Mouse (Mus musculus) erythroblast, embryonic 14.5 days (primary cell): Measurements from ENCODE around the gene Pi16. TPM values are rescaled to one million over a fixed set of nuclear protein-coding genes. Genes with fewer than 3 reads are reported as not detected.

ENCODE experiments used
- H3K27me3 ChIP-seq: 2 replicates; pipeline ENCODE4 v1.6.1; 2012; ENCODE audit warnings: inconsistent platforms; ENCODE audit not compliant: control insufficient read depth
- H3K36me3 ChIP-seq: 2 replicates; pipeline ENCODE4 v1.6.1; 2012; ENCODE audit warnings: mild to moderate bottlenecking, inconsistent platforms; ENCODE audit not compliant: control insufficient read depth
- H3K4me1 ChIP-seq: 2 replicates; pipeline ENCODE4 v1.6.1; 2012; ENCODE audit warnings: inconsistent platforms; ENCODE audit not compliant: control insufficient read depth
- H3K4me3 ChIP-seq: replicated peaks from 2 replicates; pipeline ENCODE3; 2012; ENCODE audit warnings: moderate library complexity, mild to moderate bottlenecking, inconsistent platforms
- H3K9me3 ChIP-seq: 2 replicates; pipeline ENCODE4 v1.6.1; 2012; ENCODE audit warnings: low read length, inconsistent platforms, mixed read lengths; ENCODE audit not compliant: control insufficient read depth
- GATA1 ChIP-seq: IDR thresholded peaks from 2 replicates; pipeline ENCODE4 v1.6.1; 2012; ENCODE audit warnings: low read length, inconsistent platforms, mixed read lengths
- TAL1 ChIP-seq: IDR thresholded peaks from 3 replicates; pipeline ENCODE4 v1.6.1; 2012; ENCODE audit warnings: low read length, inconsistent platforms, mixed read lengths
- polyA plus RNA-seq: library from polyadenylated mRNA; stranded (reverse); fragments of >175 nt; gene quantifications from 2 replicates; pipeline ENCODE4 v1.2.3, GENCODE M21; 2012

Gene Pi16
- polyA plus RNA-seq, 1 experiment = 0.03 TPM

- H3K4me1 ChIP-seq = no peaks in the 10 kb centered on the region; the same call in 1 of the 2 replicates
Measured at GRCm38 (mm10) chr17:29282216-29282952, 35.1 kb upstream of the Pi16 start.

GRCm38 (mm10) chr17:29291793-29292192 is 25.7 kb upstream of the Pi16 start:
- Histone ChIP-seq H3K36me3 (peaks cover 45% of the 10 kb centered on the region), H3K9me3 (no peaks in the 10 kb centered on the region), H3K4me1 (no peaks in the 10 kb centered on the region; the same call in 1 of the 2 replicates), H3K27me3 (no peaks in the 10 kb centered on the region), H3K4me3 (no peak overlapping the region)
- TF ChIP-seq TAL1 (no peak), GATA1 (no peak)

More at GRCm38 (mm10) chr17:29282216-29282952, 35.1 kb upstream of the Pi16 start:
- Histone ChIP-seq H3K4me3 (no peak overlapping the region), H3K9me3 (peaks cover 16% of the 10 kb centered on the region), H3K27me3 (peaks cover 3% of the 10 kb centered on the region; the same call in 1 of the 2 replicates), H3K36me3 (peaks cover 72% of the 10 kb centered on the region)
- TF ChIP-seq GATA1 (no peak), TAL1 (no peak)

DNA sequence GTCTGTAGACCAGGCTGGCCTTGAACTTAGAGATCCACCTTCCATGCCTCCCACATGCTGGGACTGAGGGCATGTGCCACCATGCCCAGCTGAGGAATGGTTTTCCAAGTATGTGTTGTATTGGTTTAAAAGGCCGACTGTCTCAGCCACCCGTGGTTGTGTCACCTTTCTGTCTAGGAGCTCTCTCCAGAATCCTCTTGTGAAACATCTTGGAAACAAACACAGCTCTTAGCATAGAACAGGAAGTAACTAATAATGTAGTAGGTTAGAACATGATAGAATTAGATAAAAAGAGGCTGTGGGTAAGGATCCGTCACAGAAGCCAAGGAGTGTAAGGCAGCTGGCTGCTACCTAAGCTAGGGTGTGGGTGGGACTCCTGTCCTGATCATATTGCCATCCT is 24.5 kb upstream of the Pi16 start:
- TF ChIP-seq GATA1 (no peak), TAL1 (no peak)
- no peaks in the 10 kb centered on the region for H3K27me3 ChIP-seq
- no peaks in the 10 kb centered on the region for H3K9me3 ChIP-seq
- no peak overlapping the region for H3K4me3 ChIP-seq
- H3K4me1 ChIP-seq = no peaks in the 10 kb centered on the region; the same call in 1 of the 2 replicates
- peaks cover 52% of the 10 kb centered on the region for H3K36me3 ChIP-seq

DNA sequence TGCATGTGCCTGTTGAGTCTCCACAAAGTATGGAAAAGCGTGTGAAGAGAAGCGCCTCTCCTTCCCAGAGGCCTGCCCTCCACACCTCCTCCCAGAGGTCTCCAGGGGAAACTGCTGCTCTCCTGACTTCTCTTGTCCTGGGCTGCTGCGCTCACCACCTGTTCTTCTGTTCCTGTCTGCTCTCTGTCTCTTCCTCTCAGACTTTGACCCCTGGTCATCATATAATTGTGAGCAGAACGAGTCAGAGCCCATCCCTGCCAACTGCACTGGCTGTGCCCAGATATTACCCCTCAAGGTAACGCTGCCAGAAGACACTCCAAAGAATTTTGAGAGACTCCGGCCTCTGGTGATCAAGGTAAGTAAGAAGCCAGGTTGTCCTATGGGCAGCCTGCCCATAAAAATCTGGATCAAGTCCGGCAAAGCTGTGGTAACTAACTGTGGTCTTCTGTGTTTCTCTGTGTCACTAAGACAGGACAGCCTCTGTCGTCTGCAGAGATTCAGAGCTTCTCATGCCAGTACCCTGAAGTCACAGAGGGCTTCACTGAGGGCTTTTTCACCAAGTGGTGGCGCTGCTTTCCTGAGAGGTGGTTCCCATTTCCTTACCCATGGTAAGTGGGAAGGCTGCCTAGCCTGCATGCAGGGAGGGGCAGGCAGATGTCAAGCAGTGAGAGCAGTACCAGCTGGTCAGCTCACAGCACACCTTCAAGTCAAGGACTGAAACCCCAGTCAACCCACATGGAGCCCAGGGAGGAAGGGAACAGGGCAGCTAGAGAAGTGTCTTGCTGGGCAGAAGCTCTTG is 23.5 kb upstream of the Pi16 start:
- H3K4me3 ChIP-seq = no peak overlapping the region
- no peaks in the 10 kb centered on the region for H3K27me3 ChIP-seq
- H3K9me3 ChIP-seq = no peaks in the 10 kb centered on the region
- TF ChIP-seq TAL1 (no peak), GATA1 (no peak)
- H3K36me3 ChIP-seq = peaks cover 57% of the 10 kb centered on the region
- H3K4me1 ChIP-seq = no peaks in the 10 kb centered on the region; the same call in 1 of the 2 replicates

DNA sequence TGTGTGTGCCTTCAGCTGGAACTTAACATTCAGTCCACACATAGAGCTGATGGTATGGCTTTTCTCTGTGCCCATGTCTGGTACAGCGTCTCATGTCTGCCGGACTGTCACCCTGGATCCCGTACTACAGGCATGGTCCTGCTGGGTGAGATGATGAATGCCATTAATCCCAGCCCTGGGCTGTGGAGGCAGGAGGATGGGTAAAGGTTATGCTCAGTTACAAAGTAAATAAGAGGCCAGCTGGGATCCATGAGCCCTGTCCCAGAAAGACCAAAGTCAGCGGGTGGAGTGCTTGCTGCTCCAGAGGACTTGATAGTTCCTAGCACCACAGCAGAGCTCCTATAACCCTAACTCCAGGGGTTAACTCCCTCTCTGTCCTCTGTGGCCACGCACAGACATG is 21.6 kb upstream of the Pi16 start:
- H3K36me3 ChIP-seq = peaks cover 71% of the 10 kb centered on the region

GRCm38 (mm10) chr17:29297321-29297720 is 20.2 kb upstream of the Pi16 start:
- Histone ChIP-seq H3K4me3 (no peak overlapping the region), H3K36me3 (peaks cover 78% of the 10 kb centered on the region), H3K27me3 (no peaks in the 10 kb centered on the region), H3K4me1 (no peaks in the 10 kb centered on the region; the same call in 1 of the 2 replicates), H3K9me3 (no peaks in the 10 kb centered on the region)
- no peak for TF ChIP-seq TAL1
- no peak for TF ChIP-seq GATA1

More for the DNA sequence above, 21.6 kb upstream of the Pi16 start:
- no peaks in the 10 kb centered on the region; the same call in 1 of the 2 replicates for H3K4me1 ChIP-seq
- H3K9me3 ChIP-seq = no peaks in the 10 kb centered on the region
- TF ChIP-seq GATA1 = no peak
- TF ChIP-seq TAL1 = no peak
- H3K27me3 ChIP-seq = no peaks in the 10 kb centered on the region
- no peak overlapping the region for H3K4me3 ChIP-seq

- TF ChIP-seq TAL1 = no peak
- TF ChIP-seq GATA1 = no peak
- H3K36me3 ChIP-seq = peaks cover 79% of the 10 kb centered on the region
- H3K27me3 ChIP-seq = no peaks in the 10 kb centered on the region
- H3K4me1 ChIP-seq = no peaks in the 10 kb centered on the region; the same call in 1 of the 2 replicates
- H3K9me3 ChIP-seq = no peaks in the 10 kb centered on the region
- H3K4me3 ChIP-seq = no peak overlapping the region
Measured at GRCm38 (mm10) chr17:29297813-29298212, 19.7 kb upstream of the Pi16 start.

GRCm38 (mm10) chr17:29299282-29299681 is 18.2 kb upstream of the Pi16 start:
- H3K4me3 ChIP-seq = no peak overlapping the region
- H3K27me3 ChIP-seq = no peaks in the 10 kb centered on the region
- H3K4me1 ChIP-seq = peaks cover under 1% of the 10 kb centered on the region; the same call in 1 of the 2 replicates
- H3K9me3 ChIP-seq = no peaks in the 10 kb centered on the region
- peaks cover 67% of the 10 kb centered on the region for H3K36me3 ChIP-seq
- TF ChIP-seq TAL1 (no peak), GATA1 (no peak)

DNA sequence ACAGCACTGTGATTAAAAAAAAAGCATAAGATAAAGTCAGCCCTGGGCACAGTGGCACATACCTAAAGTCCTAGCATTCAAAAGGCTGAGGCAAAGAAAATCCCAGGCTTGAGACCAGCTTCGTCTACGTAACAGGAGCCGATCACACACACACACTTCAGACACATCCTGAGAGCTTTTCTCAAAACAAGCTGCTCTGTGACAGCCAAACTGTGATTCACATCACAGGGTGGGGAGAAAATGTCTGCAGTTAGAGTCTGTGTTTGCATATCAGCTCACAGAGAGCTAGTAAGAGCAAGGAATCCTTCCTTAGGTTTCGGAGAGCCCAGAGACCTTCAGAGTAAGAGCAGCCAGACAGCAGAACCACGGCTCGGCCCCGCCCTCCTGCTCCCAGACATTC is 16.6 kb upstream of the Pi16 start:
- peaks cover 7% of the 10 kb centered on the region; the same call in 1 of the 2 replicates for H3K27me3 ChIP-seq
- H3K4me3 ChIP-seq = no peak overlapping the region
- peaks cover 2% of the 10 kb centered on the region for H3K4me1 ChIP-seq
- TF ChIP-seq GATA1 (no peak), TAL1 (no peak)
- peaks cover 55% of the 10 kb centered on the region for H3K36me3 ChIP-seq
- H3K9me3 ChIP-seq = no peaks in the 10 kb centered on the region
